14 mouse cellular contexts compared by ENCODE assay signal in the genomic region with DNA sequence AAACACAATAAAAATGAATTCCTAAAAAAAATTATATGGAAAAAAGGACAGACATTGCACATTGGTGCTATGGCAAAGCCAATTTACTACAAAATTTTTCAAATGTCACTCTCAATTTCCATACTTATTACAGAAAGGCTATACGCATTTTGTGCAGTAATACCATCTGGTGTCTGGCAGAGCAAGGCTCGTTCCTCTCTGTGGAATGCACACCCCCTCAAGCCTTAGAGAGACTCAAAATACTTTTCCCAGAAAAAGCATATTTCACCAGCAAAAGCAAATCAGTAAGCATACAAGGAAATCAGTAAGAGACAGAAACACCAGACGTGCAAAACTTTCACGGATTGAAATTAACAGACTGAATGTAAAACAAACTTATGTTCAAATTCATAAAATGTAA.
DNase-seq lines count a peak whose midpoint lies in the region.
"Had no signal": no experiment of that assay in that cellular context is flagged by ENCODE, and none has a peak within 500 bp of the region (broad histone marks: within the 10 kb centered on the region; RNA-seq: fewer than 3 reads in every experiment).

No protein-coding gene starts in this region.

- DNase-seq in layer of hippocampus, adult 11-12 months (ENCODE audit: low spot score), result peak; percentile 9
- DNase-seq in layer of hippocampus, postnatal 10 days (ENCODE audit: low spot score in 2 of 2), result no peak
- peak; percentile 3 to 5 for DNase-seq in frontal cortex, postnatal 14 days (ENCODE audit: low spot score in 2 of 2)
- peak; percentile 3 for DNase-seq in layer of hippocampus, adult 9-10 months (ENCODE audit: low spot score)
- DNase-seq in right cerebral cortex, postnatal 25 days, result peak; percentile 5
- no peak for DNase-seq in lung, adult 18-20 months
- no peak for DNase-seq in liver
- DNase-seq: adrenal gland, postnatal 36 days; cerebellum, postnatal 14 days; embryo, embryonic 11 days; gastrocnemius, adult 2 months; heart, adult 11 months; kidney, adult 8-10 months; kidney, postnatal 25 days had no signal

Comparison
In these comparisons a context has a peak if more than half of its experiments do, and no peak if none do; other contexts are left out.
1. DNase-seq: peak in layer of hippocampus, adult 11-12 months (single experiment), frontal cortex, postnatal 14 days (2 of 2), layer of hippocampus, adult 9-10 months (single experiment) and right cerebral cortex, postnatal 25 days (single experiment); none in layer of hippocampus, postnatal 10 days (0 of 2), lung, adult 18-20 months (0 of 2) and liver (single experiment).